In genomic region chr7:99699709-99700151, GRCm38 (mm10) we compare ENCODE assay signal across 10 mouse cellular contexts. TPM values are rescaled to one million over a fixed set of nuclear protein-coding genes. Genes with fewer than 3 reads are reported as not detected.
DNase-seq lines count a peak whose midpoint lies in the region; ATAC-seq and TF ChIP-seq lines count a peak whose summit lies in the region.
"Had no signal": no experiment of that assay in that cellular context is flagged by ENCODE, and none has a peak within 500 bp of the region (broad histone marks: within the 10 kb centered on the region; RNA-seq: fewer than 3 reads in every experiment).

No protein-coding gene starts in this region.

- no peak overlapping the region for H3K9ac ChIP-seq in heart, embryonic 11.5 days (ENCODE audit: low read depth, low read length)
- H3K9ac ChIP-seq in stomach, embryonic 15.5 days: no peak overlapping the region
- H3K9ac ChIP-seq in stomach, postnatal 0 days (ENCODE audit: low read length): no peak overlapping the region
- H3K9ac ChIP-seq: limb, embryonic 15.5 days had no signal

- H3K9me3 ChIP-seq in heart, embryonic 11.5 days (replicated peaks; ENCODE audit: control insufficient read depth, low read length): no peaks in the 10 kb centered on the region
- no peaks in the 10 kb centered on the region for H3K9me3 ChIP-seq in stomach, embryonic 15.5 days
- H3K9me3 ChIP-seq in stomach, postnatal 0 days (ENCODE audit: control insufficient read depth, low read length): no peaks in the 10 kb centered on the region
- H3K9me3 ChIP-seq: limb, embryonic 15.5 days had no signal

- TF ChIP-seq CTCF in stomach, postnatal 0 days (IDR thresholded peaks at IDR 0.05; ENCODE audit: low read depth): no peak

- no peak for ATAC-seq in heart, embryonic 11.5 days (replicated peaks; ENCODE audit: insufficient number of reproducible peaks, low FRiP score, low TSS enrichment)
- ATAC-seq in stomach, embryonic 15.5 days (ENCODE audit: insufficient read depth, low FRiP score, low read depth): no peak
- no peak for ATAC-seq in stomach, postnatal 0 days (ENCODE audit: low FRiP score, low TSS enrichment)
- ATAC-seq in megakaryocyte progenitor cell, adult 5-6 weeks (replicated peaks; ENCODE audit: poor library complexity): no peak

- H3K27ac ChIP-seq in heart, embryonic 11.5 days (ENCODE audit: low read depth, low read length): no peak overlapping the region
- peak overlapping the region; percentile 31; the same call in 1 of the 2 replicates for H3K27ac ChIP-seq in stomach, embryonic 15.5 days
- H3K27ac ChIP-seq in stomach, postnatal 0 days (replicated peaks): no peak overlapping the region
- H3K27ac ChIP-seq: limb, embryonic 15.5 days had no signal

- no peak for TF ChIP-seq EP300 in stomach, postnatal 0 days (optimal IDR thresholded peaks at IDR 0.05)

- no peak overlapping the region for H3K4me3 ChIP-seq in heart, embryonic 11.5 days (ENCODE audit: low read depth, low read length)
- H3K4me3 ChIP-seq in stomach, embryonic 15.5 days (replicated peaks): no peak overlapping the region
- no peak overlapping the region for H3K4me3 ChIP-seq in stomach, postnatal 0 days (ENCODE audit: low read depth, low read length)
- H3K4me3 ChIP-seq: erythroblast, embryonic 14.5 days; limb, embryonic 15.5 days had no signal

- no peaks in the 10 kb centered on the region; the same call in none of the 2 replicates for H3K27me3 ChIP-seq in heart, embryonic 11.5 days (ENCODE audit: control insufficient read depth, insufficient read depth, low read length)
- H3K27me3 ChIP-seq in stomach, embryonic 15.5 days (replicated peaks): no peaks in the 10 kb centered on the region
- H3K27me3 ChIP-seq in stomach, postnatal 0 days (ENCODE audit: control insufficient read depth, insufficient read depth, low read length): no peaks in the 10 kb centered on the region
- H3K27me3 ChIP-seq: limb, embryonic 15.5 days had no signal

- H3K36me3 ChIP-seq in heart, embryonic 11.5 days (ENCODE audit: control insufficient read depth, insufficient read depth, low read length): no peaks in the 10 kb centered on the region
- H3K36me3 ChIP-seq in stomach, embryonic 15.5 days: no peaks in the 10 kb centered on the region
- no peaks in the 10 kb centered on the region for H3K36me3 ChIP-seq in stomach, postnatal 0 days (ENCODE audit: control insufficient read depth, insufficient read depth, low read length)
- H3K36me3 ChIP-seq: limb, embryonic 15.5 days had no signal

- no peaks in the 10 kb centered on the region for H3K4me1 ChIP-seq in heart, embryonic 11.5 days (ENCODE audit: control insufficient read depth, insufficient read depth, low read length)
- H3K4me1 ChIP-seq in stomach, embryonic 15.5 days: 0 out of 2 replicates have a peak, but pooled peaks cover 6% of the 10 kb centered on the region
- H3K4me1 ChIP-seq in stomach, postnatal 0 days (replicated peaks; ENCODE audit: control insufficient read depth, insufficient read depth): 0 out of 2 replicates have a peak, but pooled peaks cover 2% of the 10 kb centered on the region
- H3K4me1 ChIP-seq: limb, embryonic 15.5 days had no signal

- peak; percentile 42 for DNase-seq in heart, adult 8-10 months (ENCODE audit: low spot score)
- DNase-seq in stomach, postnatal 0 days (ENCODE audit: low spot score): no peak
- peak; percentile 49 to 66 for DNase-seq in kidney, postnatal 4 days
- DNase-seq in spleen, postnatal 4 days (ENCODE audit: low spot score in 2 of 2): no peak
- DNase-seq in spleen, postnatal 14 days (ENCODE audit: low spot score in 2 of 2): no peak

- 75% methylated on average over 3 of the region's 3 CpGs for WGBS in heart, embryonic 11.5 days (ENCODE audit: insufficient replicate concordance)
- WGBS in stomach, embryonic 15.5 days: 49% methylated on average over 3 of the region's 3 CpGs
- WGBS in stomach, postnatal 0 days: 44% methylated on average over 3 of the region's 3 CpGs

- no peak overlapping the region for H3K4me2 ChIP-seq in heart, embryonic 11.5 days
- no peak overlapping the region for H3K4me2 ChIP-seq in stomach, embryonic 15.5 days
- H3K4me2 ChIP-seq in stomach, postnatal 0 days (replicated peaks; ENCODE audit: low read depth): no peak overlapping the region
- H3K4me2 ChIP-seq: limb, embryonic 15.5 days had no signal

RNA-seq across cellular contexts. Expression of gene Slco2b1, which starts 11.4 kb away (rescaled TPM):
- 1 to 10 TPM; 8.3 to 9.1 (median 8.9) TPM for total RNA-seq in heart, adult 8-10 months (2022)
- polyA plus RNA-seq in heart, embryonic 11.5 days (2014; fragmentation: Nextera tagmentation; extraction: Ambion mirVana): 0.36 and 0.39 TPM in 2 replicates
- 2.7 and 3.3 TPM in 2 replicates for polyA plus RNA-seq in stomach, embryonic 15.5 days (2015; fragmentation: Nextera tagmentation; extraction: Ambion mirVana)
- 2.1 and 2.2 TPM in 2 replicates for polyA plus RNA-seq in stomach, postnatal 0 days (2015; fragmentation: Nextera tagmentation; extraction: Ambion mirVana)
- total RNA-seq in megakaryocyte progenitor cell, adult 5-6 weeks (2015): 0.07 and 0.10 TPM in 2 replicates
- total RNA-seq in megakaryocyte progenitor cell, adult 5-6 weeks (2017): 0.10 and 0.12 TPM in 2 replicates
- polyA plus RNA-seq: erythroblast, embryonic 14.5 days had no signal

RNA-seq across cellular contexts. Expression of gene Olfr520, which starts 30.3 kb away (rescaled TPM):
- total RNA-seq in heart, adult 8-10 months (2022): under 1 TPM in 1 of 4 experiments, not detected in 3; 0.44 TPM
- polyA plus RNA-seq in heart, embryonic 11.5 days (2014; fragmentation: Nextera tagmentation; extraction: Ambion mirVana): not detected in 2 replicates
- not detected in 2 replicates for polyA plus RNA-seq in stomach, embryonic 15.5 days (2015; fragmentation: Nextera tagmentation; extraction: Ambion mirVana)
- polyA plus RNA-seq in stomach, postnatal 0 days (2015; fragmentation: Nextera tagmentation; extraction: Ambion mirVana): 0.11 TPM in 1 of 2 replicates, not detected in the other
- not detected in 2 replicates for total RNA-seq in megakaryocyte progenitor cell, adult 5-6 weeks (2015)
- not detected in 2 replicates for total RNA-seq in megakaryocyte progenitor cell, adult 5-6 weeks (2017)
- polyA plus RNA-seq: erythroblast, embryonic 14.5 days; limb, embryonic 15.5 days had no signal

Comparison
In these comparisons a context has a peak if more than half of its experiments do, and no peak if none do; other contexts are left out.
1. DNase-seq: peak in heart, adult 8-10 months (single experiment) and kidney, postnatal 4 days (2 of 2); none in stomach, postnatal 0 days (single experiment), spleen, postnatal 4 days (0 of 2) and spleen, postnatal 14 days (0 of 2).